Mouse (Mus musculus) neural tube, embryonic 10.5 days (tissue): Measurements from ENCODE around the gene Zfp511.
A peak's percentile ranks its signal among the peaks of the same experiment; 100 is the strongest.

Experiments
- DNase-seq: peaks from one replicate; pipeline ENCODE4 v3.0.0-alpha.2; 2017; ENCODE audit warnings: low spot score; ENCODE audit errors: extremely low spot score

The Zfp511 gene

DNA sequence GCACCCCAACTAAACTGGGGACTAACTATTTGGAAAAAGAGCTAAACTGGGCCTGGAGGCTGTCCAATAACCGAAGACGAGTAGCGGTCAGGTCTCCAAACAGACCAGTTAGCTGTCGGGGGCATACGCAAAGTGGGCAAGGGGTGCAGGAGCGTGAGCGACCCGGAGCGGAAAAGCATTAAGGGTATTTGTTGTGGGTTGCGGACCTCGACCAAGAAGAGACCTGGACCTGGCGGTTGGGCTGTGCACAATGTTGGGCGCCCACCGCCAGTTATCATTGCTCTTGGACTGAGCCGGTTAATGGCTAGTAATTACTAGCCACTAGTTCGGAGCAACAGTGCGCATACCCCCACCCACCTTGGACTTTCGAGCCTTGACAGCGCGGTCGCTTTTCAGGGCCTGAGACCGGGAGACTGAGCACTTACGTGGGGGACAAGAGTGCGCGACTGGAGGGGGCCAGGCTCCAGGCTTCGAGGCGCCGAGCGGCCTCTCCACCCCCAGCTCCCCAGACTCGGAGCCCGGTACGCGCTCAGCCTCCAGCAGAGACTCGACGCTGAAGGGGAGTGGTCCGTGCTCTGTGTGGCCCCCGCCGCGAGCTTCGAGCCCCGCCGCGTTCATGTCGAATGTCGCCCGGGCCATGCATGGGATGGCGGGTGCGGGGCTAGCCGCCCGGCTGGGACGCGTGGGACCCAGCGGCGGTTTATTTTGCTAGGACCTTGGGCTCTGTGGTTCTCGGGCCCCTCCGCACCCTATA lies 12.3 kb downstream of the Zfp511 start, which contains the start of gene Msx3:
Gene Msx3, minus strand, starts transcription at position 729 of the 754 bp plus-strand sequence.
- peak; percentile 61 for DNase-seq

GRCm38 (mm10) chr7:140049115-140049689 lies 13.0 kb downstream of the Zfp511 start:
- peak; percentile 75 for DNase-seq

- DNase-seq: no peak
These were observed 17.9 kb downstream of the Zfp511 start for GRCm38 (mm10) chr7:140054124-140054523.

- peak; percentile 85 for DNase-seq
These were observed 21.5 kb downstream of the Zfp511 start for GRCm38 (mm10) chr7:140057413-140058407.

DNA sequence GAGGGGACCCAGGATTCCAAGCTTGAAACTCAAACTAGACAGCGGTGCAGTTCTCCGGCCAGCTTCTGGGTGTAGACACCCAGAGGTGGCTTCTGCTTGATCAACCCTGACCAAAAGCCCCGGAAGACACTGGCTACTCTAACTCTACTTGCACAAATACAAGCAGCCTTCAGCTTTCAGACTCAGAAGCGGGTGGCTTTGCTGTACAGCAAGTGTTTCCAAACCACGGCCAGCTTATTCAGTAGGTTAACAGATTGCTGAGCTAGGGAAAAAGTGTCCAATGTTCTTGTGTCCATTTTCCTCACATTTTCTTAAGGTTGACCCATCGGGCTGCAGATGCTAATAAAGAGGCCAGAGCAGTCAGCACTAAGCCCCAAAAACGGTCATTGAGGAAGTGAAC lies 22.3 kb downstream of the Zfp511 start:
- DNase-seq: no peak

GRCm38 (mm10) chr7:140059601-140060000 lies 23.4 kb downstream of the Zfp511 start:
- DNase-seq: no peak

DNA sequence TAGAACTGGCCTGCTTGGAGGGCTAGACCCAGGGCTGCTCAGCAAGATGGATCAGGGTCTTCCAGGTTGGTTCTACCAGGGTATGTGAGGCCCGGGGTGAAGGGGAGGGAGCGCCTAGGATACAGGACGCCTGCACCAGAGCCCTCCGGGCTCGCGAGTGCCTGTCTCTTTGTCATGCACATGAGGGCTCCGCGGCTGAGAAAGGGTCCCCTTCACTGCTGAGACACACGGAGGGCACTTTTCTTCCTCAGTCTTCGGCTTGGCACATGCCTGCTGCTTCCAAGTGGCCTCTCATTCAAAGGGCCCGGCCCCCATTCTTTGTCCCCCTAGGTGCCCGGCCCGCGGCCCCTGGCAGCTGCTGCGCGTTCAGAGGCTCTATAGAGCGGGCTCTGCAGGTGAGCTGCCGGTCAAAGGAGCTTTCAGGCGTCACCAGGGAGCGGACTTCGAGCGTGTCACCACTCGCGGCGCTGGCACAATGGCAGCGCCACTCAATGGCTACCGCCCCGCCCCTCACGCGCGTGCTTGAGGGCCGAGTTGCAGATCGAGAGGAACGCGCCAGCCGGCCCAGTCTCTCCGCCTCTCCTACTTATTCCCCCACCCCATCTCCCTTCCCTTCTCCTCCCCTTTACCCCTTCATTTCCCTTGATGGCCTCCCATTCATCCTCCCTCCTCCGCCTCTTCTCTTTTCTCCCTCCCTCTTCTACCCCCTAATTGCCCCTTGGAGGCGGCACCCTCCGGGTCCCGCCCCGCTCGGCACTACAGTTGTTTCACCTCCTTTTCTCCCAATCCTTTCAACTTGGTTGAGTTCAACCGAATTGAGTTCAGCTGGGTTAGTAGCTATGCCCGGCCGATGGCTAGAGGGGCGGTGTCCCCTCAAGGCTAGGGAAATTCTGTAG lies 25.0 kb downstream of the Zfp511 start:
- peak; percentile 77 for DNase-seq

- DNase-seq: no peak
These were observed 25.6 kb downstream of the Zfp511 start for GRCm38 (mm10) chr7:140061832-140062130.

- DNase-seq: peak; percentile 38
These were observed 26.1 kb downstream of the Zfp511 start for GRCm38 (mm10) chr7:140062307-140062706.

DNA sequence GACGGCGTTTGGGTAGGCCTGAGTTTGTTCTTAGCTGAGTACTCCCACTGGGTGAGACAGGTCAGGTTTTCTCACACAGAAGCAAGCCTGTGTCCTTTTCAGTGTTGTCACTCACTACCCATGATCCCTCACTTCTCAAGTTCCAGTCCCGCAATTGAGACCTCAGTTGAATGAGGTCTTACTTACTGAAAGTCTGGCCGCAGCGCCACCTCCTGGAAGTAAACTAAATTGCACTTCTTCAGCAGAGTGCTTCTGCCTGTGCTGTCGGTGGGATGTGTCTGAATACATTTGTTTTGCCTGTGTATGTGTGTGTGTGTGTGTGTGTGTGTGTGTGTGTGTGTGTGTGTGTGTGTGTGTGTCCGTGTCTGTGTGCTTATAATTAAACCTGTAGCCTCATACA lies 26.9 kb downstream of the Zfp511 start:
- DNase-seq: peak; percentile 73

DNA sequence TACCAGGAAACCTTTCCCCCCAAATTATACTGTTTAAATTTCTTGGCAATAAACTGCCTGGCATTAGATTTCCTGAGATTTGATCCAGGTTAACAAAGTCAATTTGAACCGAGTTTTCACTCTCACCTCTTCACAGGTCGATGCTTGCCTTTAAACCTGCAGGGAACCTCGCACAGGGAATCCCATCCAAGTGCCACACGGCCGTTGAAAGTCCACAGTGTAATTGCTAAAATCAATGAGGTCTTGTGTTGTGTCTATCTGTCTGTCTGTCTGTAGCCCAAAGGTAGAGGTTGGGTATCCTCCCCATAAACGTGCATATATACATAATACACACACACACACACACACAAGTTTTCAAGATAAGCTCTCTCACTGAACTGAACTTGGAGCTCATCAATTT lies 31.2 kb downstream of the Zfp511 start:
- DNase-seq: no peak

GRCm38 (mm10) chr7:140070042-140070711 lies 34.0 kb downstream of the Zfp511 start:
- peak; percentile 45 for DNase-seq

GRCm38 (mm10) chr7:140077698-140078097 lies 41.5 kb downstream of the Zfp511 start:
- DNase-seq: no peak

DNA sequence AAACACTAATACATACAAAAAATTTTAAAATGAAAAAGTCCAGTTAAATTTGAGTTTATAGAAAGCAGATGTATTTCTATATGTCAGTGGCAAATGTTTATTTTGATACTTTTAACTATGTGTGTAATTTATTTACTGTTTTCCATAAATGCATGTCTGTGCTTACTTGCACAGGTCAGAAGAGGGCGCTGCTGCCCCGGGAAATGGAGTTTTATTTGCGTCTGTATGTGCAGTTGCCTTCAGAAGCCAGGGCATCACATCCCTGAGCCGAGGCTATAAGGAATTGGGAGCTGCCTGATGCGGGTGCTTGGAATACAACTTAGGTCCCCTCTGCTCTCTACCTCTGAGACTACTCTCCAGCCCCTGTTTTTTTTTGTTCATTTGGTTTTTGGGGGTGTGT lies 42.5 kb downstream of the Zfp511 start:
- peak; percentile 67 for DNase-seq

- peak; percentile 85 for DNase-seq
These were observed 44.4 kb downstream of the Zfp511 start for GRCm38 (mm10) chr7:140080503-140081156.

GRCm38 (mm10) chr7:140081408-140082241 lies 45.4 kb downstream of the Zfp511 start:
- no peak for DNase-seq

DNA sequence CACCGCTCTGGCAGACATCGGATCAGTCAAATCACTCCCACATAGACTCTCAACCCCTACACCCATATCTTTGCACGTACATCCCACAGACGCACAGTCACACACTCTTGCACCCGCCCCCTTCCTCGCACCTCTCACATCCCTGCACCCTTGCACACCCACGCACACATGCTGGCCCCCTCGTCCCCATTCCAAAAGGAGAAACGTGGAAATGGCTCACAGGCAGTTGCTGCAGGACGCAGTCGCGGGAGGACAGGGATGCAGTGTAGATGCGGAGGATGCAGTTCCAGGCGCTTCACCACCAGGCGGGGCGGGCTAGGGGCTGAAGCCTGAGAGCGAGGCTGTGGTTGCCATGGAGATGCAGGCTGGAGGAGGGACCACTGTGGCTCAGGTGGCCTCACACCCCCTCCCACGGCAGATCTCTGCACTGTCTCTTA lies 46.1 kb downstream of the Zfp511 start, which contains the start of gene Caly:
Gene Caly, minus strand, starts transcription at position 307 of the 437 bp plus-strand sequence.
- peak; percentile 73 for DNase-seq
